Mouse (Mus musculus): ENCODE data around the gene Zfp53. TPM values are rescaled to one million over a fixed set of nuclear protein-coding genes. Genes with fewer than 3 reads are reported as not detected.

Gene Zfp53
- polyA plus RNA-seq, 1 experiment: 9.2 TPM

DNA sequence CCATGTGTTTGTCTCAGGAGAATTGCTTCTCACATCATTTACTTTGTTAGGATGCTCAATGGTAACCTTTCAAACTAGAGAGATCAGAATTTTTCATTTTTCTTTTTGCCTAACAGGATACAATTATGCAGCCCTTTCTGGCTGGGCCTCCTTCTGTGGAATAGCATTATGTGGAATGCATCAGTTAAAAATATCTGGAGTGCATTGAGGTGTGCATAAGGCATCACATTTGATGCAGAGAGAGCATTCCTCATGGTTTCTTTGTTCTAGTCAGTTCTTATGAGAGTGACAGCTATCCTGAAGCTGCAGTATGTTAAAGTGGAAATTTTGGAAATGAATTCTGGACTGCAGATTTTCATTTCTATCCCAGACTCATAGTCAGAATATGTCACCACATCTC lies 37.5 kb downstream of the Zfp53 start:
- no peak for DNase-seq (ENCODE audit: low spot score)

DNA sequence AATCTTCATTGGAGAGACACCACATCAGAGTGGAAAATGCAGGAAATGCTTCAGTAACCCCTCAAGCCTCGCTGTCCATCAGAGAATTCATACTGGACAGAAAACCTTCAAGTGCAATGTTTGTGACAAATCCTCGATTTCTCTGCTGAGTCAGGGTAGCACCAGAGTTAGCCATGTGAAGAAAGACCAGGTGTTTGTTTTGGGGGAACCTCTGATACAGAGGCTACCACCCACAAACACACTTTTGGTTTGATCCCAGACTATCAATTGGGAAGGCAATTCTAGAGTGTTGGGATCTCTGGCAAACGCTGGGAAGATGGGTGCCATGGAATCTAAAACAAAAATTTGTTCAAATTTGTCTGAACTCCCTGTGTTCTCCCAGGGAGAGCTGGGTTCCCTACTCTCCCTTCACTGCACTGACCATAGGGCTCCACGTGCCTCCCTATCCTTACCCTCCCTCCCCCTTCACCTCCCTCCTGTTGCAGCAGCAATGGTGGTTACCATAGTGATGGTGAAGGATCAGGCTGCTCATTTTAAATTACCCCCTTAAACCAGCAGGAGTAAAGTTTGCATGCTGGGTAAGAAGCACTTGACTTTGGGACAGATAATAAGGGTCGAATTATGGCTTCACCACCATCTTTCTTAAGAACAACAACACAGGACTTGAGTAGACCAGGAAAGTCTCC lies 42.0 kb downstream of the Zfp53 start:
- DNase-seq (ENCODE audit: low spot score): no peak

DNA sequence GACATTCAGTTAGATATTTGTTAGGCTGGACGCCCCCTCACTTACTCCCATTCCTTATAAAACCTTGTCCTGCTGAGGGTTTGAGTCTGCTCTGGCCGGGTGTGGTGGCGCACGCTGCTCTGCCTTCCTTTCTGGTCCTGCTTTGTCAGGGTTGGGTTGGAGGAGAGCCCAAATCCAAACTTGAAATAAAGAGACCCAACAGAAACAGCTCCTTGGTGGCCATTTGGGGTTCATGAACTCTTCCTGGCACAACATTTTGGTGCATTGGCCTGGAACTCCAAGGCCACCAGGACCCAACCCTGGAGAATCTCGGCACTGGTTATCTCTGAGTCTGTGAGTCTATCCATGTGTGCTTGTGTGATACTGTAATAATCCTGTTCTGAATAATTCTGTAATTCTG lies 42.8 kb downstream of the Zfp53 start:
- DNase-seq (ENCODE audit: low spot score): no peak

DNA sequence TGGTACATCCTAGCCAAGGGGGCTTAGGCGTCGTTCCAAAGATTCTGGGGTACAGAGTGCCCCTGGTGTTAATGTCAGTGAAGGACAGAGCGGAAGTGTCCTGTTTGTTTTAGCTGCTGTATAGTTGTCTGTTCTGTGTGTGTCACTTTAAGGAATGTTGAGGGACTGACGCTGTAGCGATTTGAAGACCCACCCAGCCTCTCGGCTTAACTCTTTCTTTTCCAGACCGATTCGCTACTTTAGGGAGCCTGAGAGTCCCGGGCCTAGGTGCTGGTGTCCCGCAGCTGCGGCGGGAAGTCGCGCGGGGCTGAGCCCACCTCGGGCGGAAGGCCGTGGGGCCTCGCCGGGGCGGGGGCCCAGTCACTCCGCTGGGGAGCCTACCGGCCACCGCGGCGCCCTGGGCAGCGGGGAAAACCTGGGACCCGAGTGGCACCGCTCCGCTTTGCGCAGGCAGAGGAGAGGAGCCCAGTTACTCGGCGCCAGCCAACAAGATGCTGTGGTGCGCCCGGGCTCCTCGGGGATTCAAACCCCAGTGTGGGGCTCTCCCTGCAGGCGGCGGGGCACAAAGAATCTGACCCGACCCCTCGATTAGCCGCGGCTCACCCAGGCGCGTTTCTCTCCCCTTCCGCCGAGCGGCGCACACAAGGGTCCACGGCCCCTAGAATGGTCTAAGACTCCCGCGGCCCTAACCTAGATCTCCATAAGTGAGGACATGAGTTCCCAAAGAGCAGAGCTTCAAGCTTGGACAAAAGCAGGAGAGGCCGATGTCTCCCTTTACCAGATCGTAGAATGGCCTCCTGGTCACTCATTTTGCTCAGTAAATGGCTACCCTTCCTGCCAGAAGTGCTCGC lies 43.5 kb downstream of the Zfp53 start:
- peak; percentile 73 for DNase-seq (ENCODE audit: low spot score)

DNA sequence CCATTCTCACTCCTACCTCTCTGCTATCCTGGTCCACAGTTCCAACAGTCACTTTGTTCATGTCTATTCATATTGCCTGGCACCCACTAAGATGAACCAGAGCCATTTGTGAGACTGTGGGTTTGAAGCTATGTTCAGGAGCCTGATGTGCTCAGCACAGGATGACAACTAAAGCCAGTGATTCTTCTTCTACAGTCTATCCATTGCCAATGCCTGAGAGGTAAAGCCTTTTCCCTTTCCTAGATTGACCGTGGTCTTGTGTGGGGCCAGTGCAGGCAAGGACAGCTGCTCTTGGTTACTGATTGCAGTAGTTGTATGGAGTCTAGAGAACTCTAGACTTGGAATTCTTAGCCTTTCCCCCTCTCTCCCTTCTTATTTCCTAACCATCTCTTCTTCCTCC lies 45.2 kb downstream of the Zfp53 start:
- no peak for DNase-seq (ENCODE audit: low spot score)

DNA sequence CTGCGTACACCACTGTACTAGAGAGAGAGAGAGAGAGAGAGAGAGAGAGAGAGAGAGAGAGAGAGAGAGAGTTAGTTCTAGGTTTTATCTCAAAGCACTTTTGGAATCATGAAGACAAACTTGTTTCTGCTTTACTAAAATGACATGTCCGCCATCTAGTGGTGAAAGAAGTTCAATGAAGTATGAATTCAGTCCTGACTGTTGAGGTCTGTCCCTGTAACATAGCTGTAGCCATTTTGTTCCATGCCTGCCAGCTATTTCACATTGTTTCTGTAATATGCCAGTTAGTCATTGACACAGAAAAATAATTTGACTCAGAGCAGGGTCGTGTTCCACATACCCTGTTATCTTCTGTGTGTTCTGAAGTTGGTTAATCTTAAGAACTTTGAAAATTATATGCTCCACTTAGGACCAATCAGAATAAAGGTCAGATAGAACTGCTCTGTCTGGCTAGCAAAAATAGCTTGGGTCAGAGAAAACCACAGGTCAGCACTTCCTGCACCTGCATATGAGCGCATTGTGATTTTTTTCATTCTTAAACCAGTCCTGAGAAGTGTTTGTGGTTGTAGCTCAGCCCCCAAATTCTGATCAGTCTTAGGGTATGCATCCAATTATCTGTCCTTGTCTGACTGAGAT lies 45.8 kb downstream of the Zfp53 start:
- DNase-seq (ENCODE audit: low spot score): no peak

DNA sequence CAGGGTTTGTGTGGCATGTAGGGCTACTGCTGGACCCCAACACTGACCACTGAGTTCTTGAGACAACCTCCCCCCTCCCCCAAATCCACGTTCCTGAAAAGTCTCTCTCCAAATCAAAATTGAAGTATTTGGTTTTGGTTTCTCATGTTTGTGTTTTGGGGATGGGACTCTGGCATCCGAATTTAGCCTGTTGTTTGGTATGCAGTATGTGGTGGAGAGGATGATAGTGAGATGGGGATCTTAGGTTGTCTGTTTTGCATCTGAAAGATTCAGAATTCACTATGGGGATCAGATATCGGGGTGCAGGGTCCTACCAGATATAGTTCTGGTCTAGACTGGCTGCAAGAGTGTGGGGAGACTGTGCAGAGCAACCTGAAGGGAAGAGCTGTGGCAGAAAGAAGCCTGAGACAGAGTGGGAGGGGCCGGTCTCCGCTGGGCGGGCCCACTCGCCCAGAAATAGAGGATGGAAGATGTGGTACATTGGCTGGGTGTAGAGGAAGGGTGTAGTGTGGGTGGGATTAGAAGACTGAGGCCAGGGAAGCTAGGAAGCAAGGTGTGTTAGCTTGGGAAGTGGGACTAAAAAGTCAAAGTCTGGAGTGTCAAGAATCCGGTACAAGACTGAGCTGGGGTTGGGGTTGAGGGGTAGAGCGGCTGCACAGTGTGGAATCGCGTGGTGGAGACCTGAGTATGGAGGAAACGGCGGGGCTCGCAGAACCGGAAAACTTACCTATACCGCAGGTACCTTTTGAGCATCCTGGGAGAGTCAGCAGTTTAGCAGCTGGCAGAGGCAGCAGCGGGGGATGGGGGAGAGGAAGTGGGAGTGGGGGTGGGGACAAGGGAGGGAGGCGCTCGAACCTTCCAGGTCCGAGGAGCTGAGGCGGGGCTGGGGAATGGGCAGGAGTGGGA lies 46.6 kb downstream of the Zfp53 start, which contains the start of gene Zfp52:
Zfp52 (plus strand) TSS at position 444 of the 906 bp plus-strand sequence.
- DNase-seq (ENCODE audit: low spot score): no peak

DNA sequence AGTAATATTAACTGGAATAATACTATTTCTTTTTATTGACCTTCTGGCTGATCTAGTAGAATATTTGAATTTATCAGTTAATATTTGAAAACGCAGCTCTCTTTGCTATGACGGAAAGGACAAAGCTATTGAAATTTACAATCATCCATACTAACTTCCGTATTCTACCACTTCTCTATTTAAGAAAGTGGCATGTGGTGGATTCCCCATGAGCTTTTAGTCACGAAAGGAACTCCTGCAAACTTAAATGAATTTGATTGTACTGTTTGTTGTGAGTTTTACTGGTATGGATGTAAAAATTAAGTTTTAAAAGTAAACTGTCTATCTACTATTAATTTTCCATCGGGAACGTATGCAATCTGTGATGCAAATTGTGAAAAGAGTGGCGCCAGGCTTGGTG lies 47.3 kb downstream of the Zfp53 start:
- DNase-seq (ENCODE audit: low spot score): no peak

DNA sequence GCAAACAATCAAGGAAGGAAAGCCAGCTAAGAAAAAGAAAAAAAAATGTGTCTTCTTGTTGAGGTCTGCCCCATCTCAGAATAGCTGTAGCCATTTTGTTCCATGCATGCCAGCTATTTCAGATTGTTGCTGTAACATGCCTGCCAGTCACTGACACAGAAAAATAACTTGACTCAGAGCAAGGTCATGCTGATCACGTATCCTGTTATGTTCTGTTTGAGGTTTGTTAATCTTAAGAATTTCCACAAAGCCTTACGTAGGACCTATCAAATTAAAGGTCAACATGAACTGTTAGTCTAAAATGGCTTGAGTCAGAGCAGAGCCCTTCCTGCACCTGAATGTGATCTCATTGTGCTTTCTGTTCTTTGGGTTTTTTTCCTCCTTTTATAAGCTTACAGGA lies 47.9 kb downstream of the Zfp53 start:
- DNase-seq (ENCODE audit: low spot score): no peak

DNA sequence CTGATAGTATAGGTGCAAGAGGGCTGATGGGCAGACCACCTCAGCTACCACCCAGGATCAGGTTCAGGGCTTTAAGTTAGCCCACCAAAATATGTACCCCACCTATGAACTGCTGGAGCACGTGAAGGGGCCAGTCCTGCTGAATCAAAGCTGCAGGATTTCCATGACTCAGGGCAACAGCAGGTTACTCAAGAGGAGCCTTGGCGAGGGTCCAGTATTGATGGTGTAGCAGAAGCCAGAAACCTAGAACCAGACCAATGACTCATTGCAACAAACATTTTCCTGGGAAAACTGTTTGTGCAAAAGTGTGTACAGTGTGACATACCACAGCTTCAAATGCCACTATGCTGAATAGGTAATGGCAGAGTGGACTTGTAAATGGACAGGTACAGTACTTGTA lies 69.0 kb downstream of the Zfp53 start:
- DNase-seq (ENCODE audit: low spot score): no peak

Other genes with a start within 250 kb of the Zfp53 start
- not detected in 2 replicates for gene Vmn1r235, start 232.6 kb upstream of the Zfp53 start, polyA plus RNA-seq (2012; rRNA removed)
- gene Vmn1r236, start 206.1 kb upstream of the Zfp53 start, polyA plus RNA-seq (2012; rRNA removed): not detected in 2 replicates
- not detected in 2 replicates for gene Vmn1r237, start 177.1 kb upstream of the Zfp53 start, polyA plus RNA-seq (2012; rRNA removed)
- gene Zfp677, start 105.2 kb upstream of the Zfp53 start, polyA plus RNA-seq (2012; rRNA removed): 4.8 and 5.5 TPM in 2 replicates
- 6.1 and 6.2 TPM in 2 replicates for gene Zfp54, start 65.8 kb upstream of the Zfp53 start, polyA plus RNA-seq (2012; rRNA removed)
- 7.1 and 8.6 TPM in 2 replicates for gene Zfp51, start 38.6 kb upstream of the Zfp53 start, polyA plus RNA-seq (2012; rRNA removed)
- gene Zfp52, start 46.5 kb downstream of the Zfp53 start, polyA plus RNA-seq (2012; rRNA removed): 4.7 and 5.6 TPM in 2 replicates
- gene Zfp948, start 78.0 kb downstream of the Zfp53 start, polyA plus RNA-seq (2012; rRNA removed): 8.5 and 9.8 TPM in 2 replicates
- gene Zfp983, start 161.6 kb downstream of the Zfp53 start, polyA plus RNA-seq (2012; rRNA removed): 3.2 and 5.2 TPM in 2 replicates
- 3.2 and 3.5 TPM in 2 replicates for gene Gm10226, start 202.9 kb downstream of the Zfp53 start, polyA plus RNA-seq (2012; rRNA removed)
- gene Zfp760, start 218.7 kb downstream of the Zfp53 start, polyA plus RNA-seq (2012; rRNA removed): 6.8 and 8.3 TPM in 2 replicates
- 4.4 and 4.6 TPM in 2 replicates for gene Zfp229, start 241.8 kb downstream of the Zfp53 start, polyA plus RNA-seq (2012; rRNA removed)

Data from urinary bladder, adult 2 months (tissue).